Mouse (Mus musculus) kidney, postnatal 0 days (tissue): ENCODE results near the gene Lmod2. TPM values are rescaled to one million over a fixed set of nuclear protein-coding genes. Genes with fewer than 3 reads are reported as not detected.

Experiments
- ATAC-seq: fragments of 200-750 bp; cut with Nextera tagmentation; replicated peaks from 2 replicates; pipeline ENCODE4 v1.8.0; 2017; ENCODE audit warnings: low read depth, moderate number of reproducible peaks, moderate TSS enrichment, moderate library complexity; ENCODE audit not compliant: low FRiP score
- DNase-seq: peaks from one replicate; pipeline ENCODE4 v3.0.0-alpha.2; 2016; ENCODE audit warnings: low spot score
- H3K27ac ChIP-seq: fragments of 300-500 bp; sonication (generic); 2 replicates; pipeline ENCODE4 v1.5.1; 2014; ENCODE audit warnings: mild to moderate bottlenecking
- H3K27me3 ChIP-seq: fragments of 300-500 bp; sonication (generic); 2 replicates; pipeline ENCODE4 v1.6.1; 2014; ENCODE audit warnings: low read length, mixed read lengths; ENCODE audit not compliant: insufficient read depth
- H3K36me3 ChIP-seq: fragments of 300-500 bp; sonication (generic); 2 replicates; pipeline ENCODE4 v1.6.1; 2014; ENCODE audit warnings: low read length, mixed read lengths; ENCODE audit not compliant: insufficient read depth
- H3K4me1 ChIP-seq: fragments of 300-500 bp; sonication (generic); replicated peaks from 2 replicates; pipeline ENCODE4 v1.6.1; 2014; ENCODE audit warnings: antibody characterized with exemption, low read length, mixed read lengths; ENCODE audit not compliant: insufficient read depth
- H3K4me2 ChIP-seq: fragments of 300-500 bp; sonication (generic); 2 replicates; pipeline ENCODE4 v1.6.1; 2014; ENCODE audit warnings: mild to moderate bottlenecking, low read length, moderate library complexity, mixed read lengths
- H3K4me3 ChIP-seq: fragments of 300-500 bp; sonication (generic); replicated peaks from 2 replicates; pipeline ENCODE4 v1.5.1; 2014; ENCODE audit warnings: low read depth, low read length
- H3K9ac ChIP-seq: fragments of 300-500 bp; sonication (generic); 2 replicates; pipeline ENCODE4 v1.6.1; 2014; ENCODE audit warnings: low read depth, low read length
- H3K9me3 ChIP-seq: fragments of 300-500 bp; sonication (generic); replicated peaks from 2 replicates; pipeline ENCODE4 v1.6.1; 2016; ENCODE audit warnings: low read length, inconsistent platforms, mixed read lengths
- CTCF ChIP-seq: IDR thresholded peaks from 2 replicates; pipeline ENCODE4 v1.5.1; 2016; ENCODE audit warnings: antibody characterized with exemption, low read depth, mild to moderate bottlenecking, moderate library complexity
- WGBS: fragments of 180-500 bp; shearing (Covaris S2); extraction: QIAGEN DNeasy Blood & Tissue Kit; methylation state at CpG from one replicate; pipeline ENCODE4 v1.1.7; 2014; 5-methylcytosine and 5-hydroxymethylcytosine counted together
- polyA plus RNA-seq: library from polyadenylated mRNA; unstranded; fragments of >200 nt; fragmentation: Nextera tagmentation; extraction: Ambion mirVana; gene quantifications from 2 replicates; pipeline ENCODE4 v1.2.1, GENCODE M21; 2015

Lmod2 gene
- polyA plus RNA-seq, 1 experiment from 2014 or later = not detected

GRCm38 (mm10) chr6:24612074-24612755 is 14.7 kb downstream of the Lmod2 start:
- WGBS = 90% methylated on average over 7 of the region's 7 CpGs

DNA sequence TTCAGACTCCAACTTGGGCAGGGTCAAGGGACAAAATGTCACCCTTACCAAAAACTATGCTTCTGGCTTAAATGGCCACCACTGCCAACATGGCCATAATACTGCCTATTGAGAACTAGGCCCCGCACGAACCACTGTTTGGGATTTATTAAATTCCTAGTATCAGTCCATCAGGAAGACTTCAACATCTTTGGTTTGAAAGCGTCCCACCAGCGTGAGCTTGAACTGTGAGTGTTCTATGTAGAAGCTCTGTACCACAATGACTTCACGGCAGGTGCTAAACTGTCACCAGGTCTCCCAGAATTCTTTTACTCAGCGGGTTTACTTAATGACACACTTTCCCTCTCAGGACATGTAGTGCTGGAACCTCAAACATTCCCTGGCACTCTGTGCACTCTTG is 15.8 kb downstream of the Lmod2 start:
- Histone ChIP-seq H3K9me3 (no peaks in the 10 kb centered on the region), H3K4me1 (no peaks in the 10 kb centered on the region), H3K4me2 (no peak overlapping the region), H3K9ac (no peak overlapping the region), H3K36me3 (peaks cover 28% of the 10 kb centered on the region; the same call in 1 of the 2 replicates), H3K4me3 (no peak overlapping the region), H3K27me3 (no peaks in the 10 kb centered on the region), H3K27ac (no peak overlapping the region)
- no peak for ATAC-seq
- WGBS = 96% methylated on average over 6 of the region's 6 CpGs
- DNase-seq = no peak
- TF ChIP-seq CTCF = no peak

More at GRCm38 (mm10) chr6:24612074-24612755, 14.7 kb downstream of the Lmod2 start:
- TF ChIP-seq CTCF = no peak
- Histone ChIP-seq H3K27ac (no peak overlapping the region), H3K36me3 (peaks cover 22% of the 10 kb centered on the region; the same call in 1 of the 2 replicates), H3K27me3 (no peaks in the 10 kb centered on the region), H3K9ac (no peak overlapping the region), H3K4me1 (no peaks in the 10 kb centered on the region), H3K9me3 (no peaks in the 10 kb centered on the region), H3K4me3 (no peak overlapping the region), H3K4me2 (no peak overlapping the region)
- ATAC-seq (no peak), DNase-seq (no peak)

DNA sequence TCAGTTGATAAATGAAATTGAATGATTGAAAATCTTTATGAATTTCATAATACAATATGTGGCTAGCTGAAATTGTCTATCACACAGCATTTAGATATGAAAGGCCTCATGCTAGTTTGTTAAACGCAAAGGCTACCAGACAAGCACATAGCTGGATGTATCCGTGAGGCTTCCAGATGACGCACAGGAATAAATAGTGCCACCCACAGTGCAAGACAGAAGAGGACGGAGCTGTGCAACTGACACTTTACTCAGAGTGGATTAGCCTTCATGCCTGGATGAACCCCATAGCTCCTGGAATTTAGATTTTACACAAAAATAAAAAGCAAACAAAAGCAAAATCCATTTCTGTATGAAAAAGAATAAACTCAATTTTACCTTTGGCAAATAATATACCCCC is 16.4 kb downstream of the Lmod2 start:
- no peak for DNase-seq
- TF ChIP-seq CTCF = no peak
- WGBS = 83% methylated on average over 4 of the region's 4 CpGs

GRCm38 (mm10) chr6:24616746-24617145 is 19.2 kb downstream of the Lmod2 start:
- no peak overlapping the region for H3K4me2 ChIP-seq
- no peak for DNase-seq
- TF ChIP-seq CTCF = no peak
- no peaks in the 10 kb centered on the region for H3K4me1 ChIP-seq
- H3K27ac ChIP-seq = no peak overlapping the region
- no peak overlapping the region for H3K4me3 ChIP-seq
- peaks cover 42% of the 10 kb centered on the region; the same call in 1 of the 2 replicates for H3K36me3 ChIP-seq
- H3K9me3 ChIP-seq = no peaks in the 10 kb centered on the region
- no peak overlapping the region for H3K9ac ChIP-seq
- H3K27me3 ChIP-seq = no peaks in the 10 kb centered on the region
- WGBS = 58% methylated on average over 4 of the region's 4 CpGs
- ATAC-seq = no peak

More for the DNA sequence above, 16.4 kb downstream of the Lmod2 start:
- H3K36me3 ChIP-seq = peaks cover 28% of the 10 kb centered on the region; the same call in 1 of the 2 replicates
- H3K4me1 ChIP-seq = no peaks in the 10 kb centered on the region
- H3K4me2 ChIP-seq = no peak overlapping the region
- no peak overlapping the region for H3K9ac ChIP-seq
- no peak overlapping the region for H3K27ac ChIP-seq
- H3K9me3 ChIP-seq = no peaks in the 10 kb centered on the region
- no peak for ATAC-seq
- H3K4me3 ChIP-seq = no peak overlapping the region
- no peaks in the 10 kb centered on the region for H3K27me3 ChIP-seq

GRCm38 (mm10) chr6:24619285-24620045 is 21.9 kb downstream of the Lmod2 start:
- H3K4me1 ChIP-seq = no peaks in the 10 kb centered on the region
- no peak overlapping the region for H3K4me2 ChIP-seq
- no peaks in the 10 kb centered on the region for H3K9me3 ChIP-seq
- peak; percentile 52 for ATAC-seq
- H3K36me3 ChIP-seq = peaks cover 34% of the 10 kb centered on the region; the same call in 1 of the 2 replicates
- 39% methylated on average over 6 of the region's 6 CpGs for WGBS
- TF ChIP-seq CTCF = no peak
- H3K9ac ChIP-seq = no peak overlapping the region
- H3K27me3 ChIP-seq = no peaks in the 10 kb centered on the region
- no peak overlapping the region for H3K4me3 ChIP-seq
- no peak for DNase-seq
- H3K27ac ChIP-seq = 0 out of 2 replicates have a peak overlapping the region, but pooled peaks have one; percentile 25

DNA sequence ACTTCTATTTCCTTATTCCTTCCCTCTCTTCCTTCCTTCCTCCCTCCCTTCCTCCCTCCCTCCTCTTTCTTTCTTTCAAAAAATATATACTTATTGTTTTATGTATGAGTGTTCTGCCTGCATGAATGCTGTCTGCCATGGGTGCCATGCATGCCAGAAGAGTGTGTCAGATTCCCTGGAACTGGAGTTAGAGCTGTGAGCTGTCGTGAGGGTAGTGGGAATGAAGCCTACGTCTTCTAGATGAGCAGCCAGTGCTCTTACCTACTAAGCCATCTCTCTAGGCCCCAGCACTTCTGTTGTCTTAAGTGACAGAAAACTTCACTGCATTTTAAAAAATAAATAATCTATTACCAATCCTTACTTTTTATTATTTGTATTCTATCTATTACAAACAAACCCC is 23.4 kb downstream of the Lmod2 start:
- no peak for TF ChIP-seq CTCF
- Histone ChIP-seq H3K27ac (no peak overlapping the region), H3K27me3 (no peaks in the 10 kb centered on the region), H3K36me3 (peaks cover 34% of the 10 kb centered on the region; the same call in 1 of the 2 replicates), H3K9me3 (no peaks in the 10 kb centered on the region), H3K4me3 (no peak overlapping the region), H3K9ac (no peak overlapping the region), H3K4me2 (no peak overlapping the region), H3K4me1 (no peaks in the 10 kb centered on the region)
- DNase-seq (no peak), ATAC-seq (no peak)
- 87% methylated on average over 2 of the region's 2 CpGs for WGBS
